Mouse (Mus musculus): Measurements from ENCODE around the gene Slc12a6.

GRCm38 (mm10) chr2:112247323-112247722 is 18.3 kb upstream of the Slc12a6 start:
- TF ChIP-seq CTCF (IDR thresholded peaks at IDR 0.05; ENCODE audit: borderline replicate concordance, control insufficient read depth, extremely low read depth, insufficient read depth, low read length, poor library complexity) (no peak), POLR2A (IDR thresholded peaks at IDR 0.05; ENCODE audit: control insufficient read depth, extremely low read depth, insufficient read depth, low read length, poor library complexity) (no peak)
